Mouse (Mus musculus) C2C12 (cell line): ENCODE measurements around the gene Sult6b2.

ENCODE experiments used
- CTCF ChIP-seq: IDR thresholded peaks from one replicate; pipeline ENCODE4 v1.5.1; 2011; ENCODE audit not compliant: control insufficient read depth, insufficient read depth, insufficient read length
- MAX ChIP-seq: IDR thresholded peaks from one replicate; pipeline ENCODE4 v1.6.1; 2011; ENCODE audit warnings: mild to moderate bottlenecking, control low read depth

DNA sequence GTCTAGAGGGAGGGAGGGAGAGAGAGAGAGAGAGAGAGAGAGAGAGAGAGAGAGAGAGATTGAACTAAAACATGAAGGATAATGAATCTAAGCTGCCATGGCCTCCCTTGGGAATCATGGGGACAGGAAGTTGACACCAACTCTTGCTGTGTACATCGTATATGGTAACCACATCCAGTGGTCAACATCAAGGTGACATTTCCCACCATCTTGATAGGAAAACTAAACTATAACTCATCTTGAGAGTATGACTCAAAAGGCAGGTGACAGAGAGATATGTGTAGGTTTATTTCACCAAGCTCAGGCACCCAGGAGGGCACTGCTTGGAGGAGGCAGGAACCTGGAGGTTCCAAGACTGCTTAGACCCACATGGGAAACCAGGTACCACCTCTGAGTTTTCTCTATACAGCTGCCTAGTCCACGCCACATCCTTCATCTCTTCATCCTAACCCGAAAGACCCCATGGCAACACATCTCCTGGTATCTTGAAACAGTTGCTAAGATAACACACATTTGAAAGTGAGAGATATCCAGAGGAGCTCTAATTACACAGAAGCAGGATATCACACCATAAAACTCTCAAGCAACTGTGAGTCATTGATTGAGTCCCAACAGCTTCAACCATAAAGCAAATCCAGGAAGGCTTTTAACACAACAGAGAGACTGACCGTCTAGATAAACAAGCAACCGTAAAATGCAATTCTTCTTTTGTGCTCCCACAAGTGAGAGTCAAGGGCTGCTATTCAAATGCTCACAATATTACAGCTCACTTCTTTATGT lies 18.9 kb upstream of the Sult6b2 start:
- TF ChIP-seq MAX (no peak), CTCF (no peak)
